Mouse (Mus musculus) midbrain, embryonic 13.5 days (tissue): ENCODE measurements around the gene Fat2. TPM values are rescaled to one million over a fixed set of nuclear protein-coding genes. Genes with fewer than 3 reads are reported as not detected.

ENCODE experiments used
- ATAC-seq: fragments of 200-750 bp; cut with Nextera tagmentation; 2 replicates; pipeline ENCODE4 v1.8.0; 2017; ENCODE audit warnings: mild to moderate bottlenecking, moderate TSS enrichment, moderate library complexity
- H3K27ac ChIP-seq: fragments of 300-500 bp; sonication (generic); 2 replicates; pipeline ENCODE4 v1.5.1; 2015; ENCODE audit warnings: inconsistent platforms, mild to moderate bottlenecking, moderate library complexity
- H3K27me3 ChIP-seq: fragments of 300-500 bp; sonication (generic); 2 replicates; pipeline ENCODE4 v1.6.1; 2015; ENCODE audit warnings: mild to moderate bottlenecking, inconsistent platforms
- H3K36me3 ChIP-seq: fragments of 300-500 bp; sonication (generic); 2 replicates; pipeline ENCODE4 v1.6.1; 2015; ENCODE audit warnings: mild to moderate bottlenecking, inconsistent platforms
- H3K4me1 ChIP-seq: fragments of 300-500 bp; sonication (generic); replicated peaks from 2 replicates; pipeline ENCODE4 v1.6.1; 2015; ENCODE audit warnings: inconsistent platforms
- H3K4me2 ChIP-seq: fragments of 300-500 bp; sonication (generic); replicated peaks from 2 replicates; pipeline ENCODE4 v1.6.1; 2015; ENCODE audit warnings: moderate library complexity, mild to moderate bottlenecking, inconsistent platforms
- H3K4me3 ChIP-seq: fragments of 300-500 bp; sonication (generic); replicated peaks from 2 replicates; pipeline ENCODE4 v1.5.1; 2015; ENCODE audit warnings: mild to moderate bottlenecking, inconsistent platforms
- H3K9ac ChIP-seq: fragments of 300-500 bp; sonication (generic); replicated peaks from 2 replicates; pipeline ENCODE4 v1.6.1; 2015; ENCODE audit warnings: mild to moderate bottlenecking, inconsistent platforms
- H3K9me3 ChIP-seq: fragments of 300-500 bp; sonication (generic); 2 replicates; pipeline ENCODE4 v1.6.1; 2016; ENCODE audit warnings: mild to moderate bottlenecking, inconsistent platforms
- WGBS: fragments of 180-500 bp; shearing (Covaris S2); methylation state at CpG from one replicate; pipeline ENCODE4 v1.1.7; 2015; 5-methylcytosine and 5-hydroxymethylcytosine counted together
- polyA plus RNA-seq: library from polyadenylated mRNA; unstranded; fragments of >200 nt; fragmentation: Nextera tagmentation; extraction: Ambion mirVana; gene quantifications from 2 replicates; pipeline ENCODE4 v1.2.1, GENCODE M21; 2015

Fat2 gene
- polyA plus RNA-seq = 0.04 and 0.08 TPM in 2 replicates

DNA sequence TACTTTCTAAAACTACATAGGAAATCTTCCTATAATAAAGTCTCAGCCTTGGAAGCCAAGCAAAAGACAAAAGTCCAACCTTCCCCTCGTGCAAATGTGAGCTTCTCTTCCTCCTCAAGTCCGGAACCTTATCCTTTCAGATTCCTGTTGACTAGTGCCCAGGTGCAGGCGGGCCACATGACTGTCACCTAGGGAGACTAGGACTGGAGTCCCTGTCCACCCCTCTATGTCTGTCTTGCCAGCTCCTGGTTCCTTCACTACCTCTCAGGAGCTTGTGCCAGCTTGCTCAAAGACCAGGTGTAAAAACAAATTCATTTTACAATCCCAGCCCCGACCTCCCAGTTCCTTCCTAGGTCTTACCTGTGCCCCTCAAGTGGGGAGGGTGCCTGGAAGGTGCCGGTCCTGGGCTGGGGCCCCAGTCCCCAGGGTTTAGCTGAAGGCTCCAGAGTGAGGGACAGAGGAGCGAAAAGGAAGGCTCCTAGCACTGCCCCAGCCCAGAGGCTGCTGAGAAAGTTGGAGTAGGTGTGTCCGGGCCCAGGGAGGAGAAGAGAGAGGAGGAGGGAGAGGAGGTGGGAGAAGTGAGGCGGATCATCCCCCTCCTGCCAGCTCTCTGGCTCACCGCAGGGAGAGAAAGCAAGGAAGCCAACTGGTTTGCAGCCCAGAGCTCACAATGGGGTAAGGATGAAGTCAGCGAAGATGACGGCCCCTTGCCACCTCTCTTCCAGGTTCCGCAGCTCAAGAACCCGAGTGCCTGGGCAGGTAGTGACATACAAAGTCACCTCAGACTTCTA is at the start of gene Fat2:
TSS of gene Fat2 (minus strand) at position 464 of the 791 bp plus-strand sequence.
- no peak for ATAC-seq
- no peak within 1 kb of the TSS for H3K4me3 ChIP-seq
- no peak within 1 kb of the TSS for H3K27ac ChIP-seq
- 42% methylated on average over 13 of the region's 13 CpGs for WGBS
- H3K9ac ChIP-seq = no peak within 1 kb of the TSS
- no peaks in the 10 kb centered on the region for H3K27me3 ChIP-seq
- H3K4me2 ChIP-seq = no peak within 1 kb of the TSS
- no peaks in the 10 kb centered on the region for H3K4me1 ChIP-seq
- no peaks in the 10 kb centered on the region for H3K9me3 ChIP-seq
- no peaks in the 10 kb centered on the region for H3K36me3 ChIP-seq

DNA sequence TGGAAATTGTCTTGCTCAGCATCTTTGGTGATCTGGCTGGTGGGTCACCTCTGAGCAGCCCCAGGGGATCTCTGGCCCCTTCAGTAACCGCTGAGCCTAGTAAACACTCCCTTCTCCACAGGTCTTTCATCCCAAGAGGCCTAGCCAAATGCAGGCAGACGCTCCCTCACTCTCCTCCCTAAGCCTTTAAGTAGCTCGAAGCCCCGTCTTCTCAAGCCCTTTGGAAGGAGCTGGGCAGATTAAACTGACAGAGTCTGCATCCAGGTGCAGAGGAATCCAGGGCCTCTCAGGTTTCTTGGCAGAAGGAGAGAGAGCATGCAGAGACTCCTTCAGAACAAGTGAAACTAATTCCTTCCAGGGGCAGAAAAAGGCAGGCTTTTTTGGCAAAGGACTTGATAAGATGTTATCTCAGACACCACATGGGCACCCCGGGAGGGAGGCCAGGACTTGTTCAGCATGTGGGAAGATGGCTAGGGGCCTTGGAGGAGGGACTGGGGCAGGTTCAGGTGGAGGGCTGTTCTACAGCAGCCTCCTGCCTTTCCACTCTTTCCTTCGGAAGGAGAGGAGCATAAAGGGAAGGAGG is 47.2 kb upstream of the Fat2 start:
- Histone ChIP-seq H3K4me3 (no peak overlapping the region), H3K9ac (no peak overlapping the region), H3K9me3 (no peaks in the 10 kb centered on the region), H3K27me3 (no peaks in the 10 kb centered on the region), H3K4me2 (no peak overlapping the region), H3K36me3 (no peaks in the 10 kb centered on the region), H3K27ac (no peak overlapping the region), H3K4me1 (no peaks in the 10 kb centered on the region)
- 21% methylated on average over 6 of the region's 6 CpGs for WGBS
- no peak for ATAC-seq

DNA sequence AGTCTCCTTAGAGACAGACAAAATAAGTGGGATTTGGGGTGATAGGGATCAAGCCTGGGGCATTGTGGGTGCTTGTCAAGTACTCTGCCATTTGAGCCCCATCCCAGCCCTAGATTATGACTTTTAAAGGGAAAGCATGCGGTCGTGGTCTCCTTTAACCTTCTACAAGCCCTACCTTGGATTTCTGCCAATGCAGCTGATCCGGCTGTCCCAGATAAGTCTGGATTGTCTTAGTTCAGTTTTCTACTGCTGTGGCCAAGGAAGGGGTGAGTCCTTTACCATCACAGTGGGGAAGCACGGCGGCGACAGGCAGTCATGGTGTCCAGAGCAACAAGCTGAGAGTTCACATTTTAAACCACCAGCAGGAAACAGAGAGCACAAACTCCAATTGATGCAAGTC is 44.5 kb upstream of the Fat2 start:
- 71% methylated on average over 6 of the region's 6 CpGs for WGBS
- Histone ChIP-seq H3K27ac (no peak overlapping the region), H3K27me3 (no peaks in the 10 kb centered on the region)

DNA sequence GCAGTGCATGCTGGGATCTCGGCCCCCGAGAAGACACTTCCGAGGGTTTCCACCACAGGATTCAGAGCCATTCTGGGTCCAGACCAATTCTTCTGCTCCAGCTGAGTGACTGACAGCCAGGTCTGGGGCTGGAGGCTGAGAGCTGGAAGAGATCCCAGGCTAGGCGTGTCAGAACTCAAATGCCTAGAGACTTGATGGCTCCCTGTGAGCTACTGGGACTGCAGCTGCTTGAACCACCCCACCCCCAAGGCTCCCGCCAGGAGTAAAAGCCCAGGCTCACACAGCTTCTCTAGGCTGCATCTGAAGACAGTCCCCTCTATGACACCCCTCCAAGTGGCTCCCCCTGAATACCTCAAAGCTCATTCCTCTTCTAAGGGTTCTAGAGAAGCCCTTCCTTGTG is 42.0 kb upstream of the Fat2 start:
- no peaks in the 10 kb centered on the region for H3K9me3 ChIP-seq
- H3K4me3 ChIP-seq = no peak overlapping the region
- no peaks in the 10 kb centered on the region for H3K36me3 ChIP-seq
- 0 out of 2 replicates have a peak, but pooled peaks have one; percentile 30 for ATAC-seq
- no peaks in the 10 kb centered on the region for H3K4me1 ChIP-seq
- H3K9ac ChIP-seq = no peak overlapping the region
- no peak overlapping the region for H3K27ac ChIP-seq
- 58% methylated on average over 5 of the region's 5 CpGs for WGBS
- no peak overlapping the region for H3K4me2 ChIP-seq
- no peaks in the 10 kb centered on the region for H3K27me3 ChIP-seq

More for the DNA sequence above, 44.5 kb upstream of the Fat2 start:
- Histone ChIP-seq H3K36me3 (no peaks in the 10 kb centered on the region), H3K4me2 (no peak overlapping the region), H3K9me3 (no peaks in the 10 kb centered on the region), H3K9ac (no peak overlapping the region), H3K4me1 (no peaks in the 10 kb centered on the region), H3K4me3 (no peak overlapping the region)
- ATAC-seq = no peak

DNA sequence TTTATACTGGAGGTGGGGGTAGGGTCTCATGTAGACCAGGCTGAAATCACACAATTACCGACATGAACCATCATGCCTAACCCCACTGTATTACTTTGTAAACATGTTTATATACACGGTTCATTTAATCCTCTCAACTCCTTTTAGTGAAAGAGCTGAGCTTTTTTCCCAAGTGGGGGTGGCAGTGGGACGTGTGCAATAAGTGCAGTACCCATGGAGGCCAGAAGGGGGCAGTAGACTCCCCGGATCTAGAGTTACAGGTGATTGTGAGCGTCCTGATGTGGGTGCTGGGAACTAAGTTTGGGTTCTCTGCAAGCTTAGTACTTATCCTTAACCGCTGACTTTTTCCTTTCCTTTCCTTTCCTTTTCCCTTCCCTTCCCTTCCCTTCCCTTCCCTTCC is 37.5 kb upstream of the Fat2 start:
- Histone ChIP-seq H3K4me1 (no peaks in the 10 kb centered on the region), H3K27me3 (no peaks in the 10 kb centered on the region), H3K27ac (no peak overlapping the region), H3K4me3 (no peak overlapping the region), H3K36me3 (no peaks in the 10 kb centered on the region), H3K9ac (no peak overlapping the region), H3K9me3 (no peaks in the 10 kb centered on the region), H3K4me2 (no peak overlapping the region)
- WGBS = 59% methylated on average over 6 of the region's 6 CpGs
- no peak for ATAC-seq

DNA sequence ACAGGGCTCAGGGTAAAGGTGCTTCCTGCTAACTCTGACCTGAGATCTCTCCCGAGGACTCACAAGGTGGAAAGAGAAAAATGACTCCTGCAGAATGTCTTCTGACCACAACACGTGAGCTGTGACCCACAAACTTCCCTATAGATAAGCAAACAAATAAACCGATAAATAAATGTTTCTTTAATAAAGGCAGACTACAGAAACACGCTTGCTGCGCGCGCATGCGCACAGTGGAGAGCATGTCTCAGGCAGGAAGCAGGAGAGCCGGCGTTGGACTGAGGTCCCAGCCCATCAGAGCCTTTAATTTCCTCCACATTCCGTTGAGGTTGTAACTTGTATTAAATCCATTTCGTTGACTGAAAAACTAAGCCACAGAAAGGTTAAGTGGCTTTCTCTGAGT is 37.0 kb upstream of the Fat2 start:
- 87% methylated on average over 12 of the region's 12 CpGs for WGBS
- no peak for ATAC-seq

DNA sequence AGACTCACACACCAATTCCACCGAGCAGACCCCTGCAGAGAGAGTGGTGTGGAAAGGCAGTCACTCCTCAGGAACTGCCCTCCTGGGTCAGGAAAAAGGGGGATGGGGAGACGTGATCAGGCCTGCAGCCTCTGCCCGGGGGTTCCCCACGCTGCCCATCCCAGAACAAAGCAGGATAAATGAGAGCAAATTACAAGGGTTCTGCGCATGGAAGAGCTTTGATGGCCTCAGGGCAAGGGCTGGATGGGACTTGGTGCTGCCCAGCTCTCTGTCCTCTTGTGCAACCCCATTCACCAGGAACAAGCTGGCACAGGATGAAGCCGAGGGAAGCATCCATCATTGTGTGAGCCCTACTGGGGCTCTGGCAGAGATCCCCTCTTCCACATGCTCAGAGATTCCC is 35.6 kb upstream of the Fat2 start:
- no peak overlapping the region for H3K27ac ChIP-seq
- 58% methylated on average over 6 of the region's 6 CpGs for WGBS
- H3K4me3 ChIP-seq = no peak overlapping the region
- no peaks in the 10 kb centered on the region for H3K9me3 ChIP-seq
- no peak overlapping the region for H3K4me2 ChIP-seq
- no peaks in the 10 kb centered on the region for H3K27me3 ChIP-seq
- ATAC-seq = no peak
- no peak overlapping the region for H3K9ac ChIP-seq
- no peaks in the 10 kb centered on the region for H3K4me1 ChIP-seq
- no peaks in the 10 kb centered on the region for H3K36me3 ChIP-seq

More for the DNA sequence above, 37.0 kb upstream of the Fat2 start:
- no peak overlapping the region for H3K4me3 ChIP-seq
- no peak overlapping the region for H3K9ac ChIP-seq
- H3K4me2 ChIP-seq = no peak overlapping the region
- H3K4me1 ChIP-seq = no peaks in the 10 kb centered on the region
- H3K27me3 ChIP-seq = no peaks in the 10 kb centered on the region
- H3K36me3 ChIP-seq = no peaks in the 10 kb centered on the region
- H3K27ac ChIP-seq = no peak overlapping the region
- no peaks in the 10 kb centered on the region for H3K9me3 ChIP-seq

DNA sequence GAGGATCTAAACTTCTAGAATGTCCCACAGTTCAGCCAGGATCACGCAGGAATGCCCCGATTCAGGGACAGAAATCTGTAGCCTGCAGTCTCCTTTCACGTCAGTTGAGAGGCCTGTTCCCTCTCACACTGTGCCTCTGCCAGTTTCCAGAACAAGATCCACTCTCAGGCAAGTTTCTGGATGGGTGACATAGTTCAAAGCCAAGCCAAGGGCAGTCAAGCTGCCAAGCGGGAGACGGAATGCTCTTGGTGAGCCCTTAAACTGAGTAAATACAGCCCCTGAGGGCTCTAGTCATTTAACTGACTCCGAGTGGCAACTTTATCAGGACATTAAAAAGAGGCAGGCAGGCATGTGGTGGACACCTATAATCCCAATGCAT is 32.7 kb upstream of the Fat2 start:
- no peak overlapping the region for H3K4me3 ChIP-seq
- WGBS = 70% methylated on average over 6 of the region's 6 CpGs
- H3K4me1 ChIP-seq = no peaks in the 10 kb centered on the region
- ATAC-seq = no peak
- no peaks in the 10 kb centered on the region for H3K9me3 ChIP-seq
- no peak overlapping the region for H3K4me2 ChIP-seq
- H3K27ac ChIP-seq = no peak overlapping the region
- no peaks in the 10 kb centered on the region for H3K36me3 ChIP-seq
- no peak overlapping the region for H3K9ac ChIP-seq
- no peaks in the 10 kb centered on the region for H3K27me3 ChIP-seq

DNA sequence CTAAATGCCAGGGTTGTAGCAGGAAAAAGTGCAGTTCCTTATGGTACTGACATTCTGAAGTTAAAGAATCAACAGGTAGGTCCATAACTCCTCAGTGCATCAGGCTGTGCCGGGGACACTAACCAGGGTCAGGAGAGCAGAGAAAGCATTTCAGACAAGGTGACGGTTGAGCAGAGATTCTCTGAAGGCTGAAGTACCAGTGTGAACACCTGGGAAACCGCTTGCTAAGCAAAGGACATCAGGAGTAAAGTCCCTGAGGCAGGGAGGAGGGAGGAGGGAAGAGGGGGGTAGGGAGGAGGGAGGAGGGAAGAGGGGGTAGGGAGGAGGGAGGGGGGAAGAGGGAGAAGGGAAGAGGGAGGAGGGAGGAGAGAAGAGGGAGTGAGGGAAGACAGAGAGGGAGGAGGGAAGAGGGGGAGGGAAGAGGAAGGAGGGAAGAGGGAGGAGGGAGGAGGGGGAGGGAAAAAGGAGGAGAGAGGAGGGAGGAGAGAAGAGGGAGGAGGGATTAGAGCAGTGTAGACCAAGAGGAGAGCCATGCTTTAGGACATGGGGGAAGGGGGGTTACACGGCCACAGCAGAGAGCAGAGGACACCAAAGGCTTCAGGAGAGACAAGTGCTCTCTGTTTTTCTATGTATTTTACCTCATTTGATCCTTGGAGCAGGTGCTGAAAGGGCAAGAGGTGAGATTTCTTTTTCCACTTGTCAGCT is 32.2 kb upstream of the Fat2 start:
- no peak overlapping the region for H3K4me2 ChIP-seq
- 66% methylated on average over 4 of the region's 4 CpGs for WGBS
- no peaks in the 10 kb centered on the region for H3K36me3 ChIP-seq
- no peaks in the 10 kb centered on the region for H3K9me3 ChIP-seq
- H3K4me1 ChIP-seq = no peaks in the 10 kb centered on the region
- H3K4me3 ChIP-seq = no peak overlapping the region
- H3K27me3 ChIP-seq = no peaks in the 10 kb centered on the region
- no peak overlapping the region for H3K27ac ChIP-seq
- H3K9ac ChIP-seq = no peak overlapping the region
- no peak for ATAC-seq

DNA sequence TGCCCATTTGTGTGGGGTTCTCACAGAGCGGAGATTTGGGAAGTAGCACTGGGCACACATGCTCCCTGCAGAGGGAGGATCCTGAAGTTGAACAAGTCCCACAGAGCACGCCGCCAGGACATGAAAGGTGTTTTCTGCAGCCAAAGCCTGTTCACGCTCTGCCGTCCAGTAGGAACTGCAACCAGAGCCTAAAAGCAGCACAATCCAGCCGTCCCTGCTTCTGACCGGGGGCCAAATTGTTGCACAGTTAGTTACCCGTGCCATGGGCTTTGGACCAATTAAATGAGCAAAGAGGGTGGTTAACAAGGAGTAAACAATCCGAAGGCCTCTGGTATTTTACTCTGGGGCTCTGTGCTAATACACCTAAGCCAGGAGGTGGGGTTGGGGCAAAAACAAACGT is 31.4 kb upstream of the Fat2 start:
- no peak for ATAC-seq
- no peak overlapping the region for H3K27ac ChIP-seq
- H3K9me3 ChIP-seq = no peaks in the 10 kb centered on the region
- H3K27me3 ChIP-seq = no peaks in the 10 kb centered on the region
- no peak overlapping the region for H3K4me3 ChIP-seq
- H3K4me2 ChIP-seq = no peak overlapping the region
- WGBS = 75% methylated on average over 10 of the region's 10 CpGs
- H3K4me1 ChIP-seq = no peaks in the 10 kb centered on the region
- H3K36me3 ChIP-seq = no peaks in the 10 kb centered on the region
- H3K9ac ChIP-seq = no peak overlapping the region

DNA sequence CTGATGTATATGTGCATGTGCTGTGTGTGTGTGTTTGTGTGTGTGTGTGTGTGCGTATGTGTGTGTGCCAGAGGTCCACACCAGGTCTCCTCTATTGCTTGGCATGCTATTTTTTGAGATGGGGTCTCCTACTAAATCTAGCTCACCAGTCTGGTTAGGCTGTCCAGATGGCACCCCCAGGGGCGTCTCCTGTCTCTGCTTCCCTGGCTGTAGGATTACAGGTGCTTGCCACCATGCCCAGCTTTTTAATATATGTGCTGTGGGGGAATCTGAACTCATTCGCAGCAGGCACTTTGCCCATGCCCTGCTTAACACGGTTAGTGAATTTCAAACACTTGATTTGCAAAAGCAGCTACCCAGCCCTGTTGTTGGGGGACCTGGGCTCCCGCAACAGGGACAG is 29.5 kb upstream of the Fat2 start:
- no peak overlapping the region for H3K27ac ChIP-seq
- no peaks in the 10 kb centered on the region for H3K9me3 ChIP-seq
- no peak overlapping the region for H3K4me2 ChIP-seq
- no peak for ATAC-seq
- 76% methylated on average over 5 of the region's 5 CpGs for WGBS
- H3K4me1 ChIP-seq = no peaks in the 10 kb centered on the region
- H3K9ac ChIP-seq = no peak overlapping the region
- H3K4me3 ChIP-seq = no peak overlapping the region
- H3K36me3 ChIP-seq = no peaks in the 10 kb centered on the region
- H3K27me3 ChIP-seq = no peaks in the 10 kb centered on the region

DNA sequence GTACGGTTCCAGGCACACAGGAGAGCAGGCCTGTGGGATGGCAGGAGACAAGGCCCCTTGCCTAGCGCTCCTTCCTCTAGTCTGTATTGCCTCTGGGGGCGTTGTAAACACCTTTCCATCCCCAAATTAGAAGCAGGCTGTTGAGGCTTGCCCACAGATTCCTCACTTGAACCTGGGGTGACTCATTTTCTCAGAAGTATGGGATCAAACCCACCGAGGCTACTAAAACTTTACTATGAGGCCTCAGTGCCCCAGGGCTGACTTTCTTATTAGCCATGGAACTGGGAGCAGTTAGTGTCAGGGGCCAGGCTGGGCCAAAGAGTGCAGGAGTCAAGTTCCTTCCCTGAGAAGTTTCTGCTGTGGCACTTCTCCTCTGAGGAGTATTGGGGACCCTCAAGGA is 28.9 kb upstream of the Fat2 start:
- Histone ChIP-seq H3K27ac (no peak overlapping the region), H3K27me3 (no peaks in the 10 kb centered on the region)

More for the DNA sequence above, 28.9 kb upstream of the Fat2 start:
- WGBS = 57% methylated on average over 4 of the region's 4 CpGs
- Histone ChIP-seq H3K4me3 (no peak overlapping the region), H3K9me3 (no peaks in the 10 kb centered on the region), H3K4me2 (no peak overlapping the region), H3K4me1 (no peaks in the 10 kb centered on the region), H3K36me3 (no peaks in the 10 kb centered on the region), H3K9ac (no peak overlapping the region)
- ATAC-seq = no peak
